Mouse (Mus musculus): ENCODE measurements at regions not wholly inside any gene's neighbourhood (a gene's known extent, or its start where the extent isn't known, plus 50 kb on each side); places are given as distances from the start of the nearest gene placed in this dataset.

DNA sequence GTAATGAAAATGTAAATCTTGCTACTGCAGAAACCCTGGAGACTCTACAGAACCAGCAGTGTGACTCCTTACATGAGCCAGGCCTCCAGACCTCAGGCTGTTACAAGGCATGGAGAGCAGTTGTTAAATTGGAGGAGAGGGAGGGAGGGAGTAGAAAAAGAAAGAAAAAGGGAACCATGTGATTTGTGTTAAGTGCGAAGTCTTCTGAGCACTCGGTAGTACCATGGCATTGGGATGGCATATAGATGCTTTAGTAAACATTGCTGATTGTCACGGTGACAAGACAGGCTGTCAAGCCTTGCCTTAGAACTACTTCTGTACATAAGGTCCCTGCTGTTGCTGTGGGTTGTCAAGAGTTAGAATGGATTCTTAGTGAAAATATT lies 189.6 kb upstream of the Dph6 start:
- no peak overlapping the region for H3K4me2 ChIP-seq (replicated peaks)
- no peak overlapping the region for H3K9ac ChIP-seq (replicated peaks)
- H3K4me1 ChIP-seq, result no peaks in the 10 kb centered on the region
- no peak for ATAC-seq (ENCODE audit: low FRiP score, low read depth)
- 76% methylated on average over 3 of the region's 3 CpGs for WGBS
- H3K4me3 ChIP-seq, result no peak overlapping the region
- no peak overlapping the region for H3K27ac ChIP-seq (replicated peaks)
- H3K9me3 ChIP-seq, result no peaks in the 10 kb centered on the region
- H3K36me3 ChIP-seq, result no peaks in the 10 kb centered on the region
- H3K27me3 ChIP-seq, result no peaks in the 10 kb centered on the region

DNA sequence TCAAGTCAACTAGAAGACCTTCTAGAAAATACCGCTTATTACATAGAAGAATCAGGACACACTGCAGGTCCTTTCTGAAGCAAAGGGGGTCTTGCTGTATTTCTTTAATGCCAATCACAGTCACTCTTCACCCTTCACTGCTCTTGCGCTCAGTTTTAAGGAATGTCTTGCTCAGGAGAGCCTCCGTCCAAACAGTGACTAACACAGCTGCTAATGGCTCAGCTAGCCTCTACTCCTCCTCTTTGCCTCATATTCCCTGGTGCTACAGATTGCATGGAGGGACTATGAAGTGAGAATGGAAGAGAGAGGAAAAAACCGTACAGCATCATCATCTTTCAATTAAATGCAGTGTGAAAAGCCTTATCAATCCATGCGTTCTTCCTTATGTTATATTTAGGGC lies 193.7 kb upstream of the Dph6 start:
- 90% methylated on average over 5 of the region's 5 CpGs for WGBS
- H3K4me2 ChIP-seq (replicated peaks), result no peak overlapping the region
- no peak overlapping the region for H3K27ac ChIP-seq (replicated peaks)
- no peak overlapping the region for H3K9ac ChIP-seq (replicated peaks)
- H3K4me3 ChIP-seq, result no peak overlapping the region
- H3K9me3 ChIP-seq, result no peaks in the 10 kb centered on the region
- no peak for ATAC-seq (ENCODE audit: low FRiP score, low read depth)
- H3K27me3 ChIP-seq, result no peaks in the 10 kb centered on the region
- H3K36me3 ChIP-seq, result no peaks in the 10 kb centered on the region
- H3K4me1 ChIP-seq, result no peaks in the 10 kb centered on the region

DNA sequence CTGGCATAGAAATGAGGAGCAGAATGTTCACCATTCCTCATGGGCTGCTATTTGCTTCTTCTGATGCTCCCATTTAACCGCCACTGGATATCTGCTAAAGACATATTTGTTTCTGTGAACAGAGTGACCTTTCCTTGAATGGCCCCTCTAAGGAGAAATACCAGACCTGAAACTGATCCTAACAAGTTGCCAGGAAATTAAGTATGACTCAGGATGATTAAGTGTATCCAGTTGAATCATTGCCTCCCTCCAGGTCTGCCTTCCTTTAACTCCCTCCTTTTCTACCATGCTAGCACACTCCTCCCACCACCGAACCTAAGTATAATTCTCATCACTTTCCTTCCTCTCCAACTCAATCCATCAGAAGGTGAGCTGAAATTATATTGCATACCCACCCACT lies 194.2 kb upstream of the Dph6 start:
- 92% methylated on average over 2 of the region's 2 CpGs for WGBS
- Histone ChIP-seq H3K9me3 (no peaks in the 10 kb centered on the region), H3K4me3 (no peak overlapping the region), H3K27me3 (no peaks in the 10 kb centered on the region), H3K9ac (replicated peaks) (no peak overlapping the region), H3K4me2 (replicated peaks) (no peak overlapping the region), H3K27ac (replicated peaks) (no peak overlapping the region), H3K4me1 (no peaks in the 10 kb centered on the region), H3K36me3 (no peaks in the 10 kb centered on the region)
- no peak for ATAC-seq (ENCODE audit: low FRiP score, low read depth)

DNA sequence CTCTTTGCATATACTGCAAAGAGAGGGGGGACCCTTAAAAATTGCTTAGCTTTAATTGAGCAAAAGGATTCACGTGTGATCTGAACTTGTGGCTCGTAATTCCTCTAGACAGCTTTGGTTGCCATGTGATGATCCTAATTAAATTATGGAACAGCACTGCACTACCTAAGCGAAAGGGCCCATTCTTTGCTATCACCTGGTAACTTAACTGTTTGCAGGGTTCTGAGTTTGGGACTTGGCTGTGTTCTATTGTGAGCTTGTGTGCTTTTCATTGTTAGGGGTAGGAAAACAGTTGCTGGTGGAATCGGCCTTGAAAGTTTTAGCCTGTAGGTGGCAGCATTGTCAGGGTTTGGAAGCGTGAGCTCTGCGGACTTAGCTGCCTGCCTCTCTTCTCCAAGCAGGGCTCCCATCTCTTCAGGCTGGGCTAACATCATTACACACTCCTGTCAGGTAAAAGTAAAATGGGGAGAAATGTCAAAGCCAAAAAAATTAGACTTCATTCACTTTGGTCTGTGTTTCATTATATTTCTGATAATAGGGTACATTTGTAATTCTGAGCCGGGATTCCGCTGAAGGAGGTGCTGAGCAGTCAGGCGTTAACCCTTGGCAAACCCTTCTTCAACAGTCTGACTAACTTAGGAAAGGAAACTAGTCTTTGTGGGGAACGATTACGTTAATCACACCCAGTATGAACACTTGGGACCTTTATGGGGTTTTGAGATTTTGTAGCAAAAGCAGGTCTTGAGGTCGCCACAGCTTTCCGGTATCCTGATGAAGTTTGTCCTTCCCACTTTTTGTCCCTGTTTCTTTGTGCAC lies 199.2 kb upstream of the Dph6 start:
- Histone ChIP-seq H3K27me3 (no peaks in the 10 kb centered on the region), H3K9ac (replicated peaks) (no peak overlapping the region), H3K4me2 (replicated peaks) (0 out of 2 replicates have a peak overlapping the region, but pooled peaks have one; percentile 5), H3K36me3 (no peaks in the 10 kb centered on the region), H3K4me3 (no peak overlapping the region), H3K27ac (replicated peaks) (no peak overlapping the region), H3K4me1 (no peaks in the 10 kb centered on the region), H3K9me3 (no peaks in the 10 kb centered on the region)
- peak; percentile 93 for ATAC-seq (ENCODE audit: low FRiP score, low read depth)
- WGBS, result 41% methylated on average over 13 of the region's 13 CpGs

DNA sequence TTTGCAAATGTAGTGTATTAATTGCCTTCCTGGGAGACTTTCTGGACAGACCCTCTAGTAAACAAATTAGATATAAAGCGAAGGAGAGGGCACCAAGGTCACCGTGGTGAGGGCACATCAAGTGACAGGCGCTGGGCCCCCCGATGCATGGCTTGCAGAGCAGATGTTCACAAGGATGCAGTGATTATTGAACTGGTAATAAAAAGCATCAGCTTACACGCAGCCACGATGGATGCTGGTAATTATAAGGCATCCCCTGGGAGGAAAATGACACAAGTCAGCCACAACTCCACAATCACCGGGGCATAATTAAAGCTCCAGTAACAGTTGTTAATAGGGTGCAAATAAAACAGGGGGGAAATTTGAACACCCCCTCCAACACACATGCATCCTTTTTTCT lies 217.5 kb upstream of the Dph6 start:
- no peaks in the 10 kb centered on the region for H3K27me3 ChIP-seq
- no peaks in the 10 kb centered on the region for H3K9me3 ChIP-seq
- no peaks in the 10 kb centered on the region for H3K36me3 ChIP-seq
- no peak for ATAC-seq (ENCODE audit: low FRiP score, low read depth)
- no peak overlapping the region for H3K4me2 ChIP-seq (replicated peaks)
- no peak overlapping the region for H3K27ac ChIP-seq (replicated peaks)
- H3K4me3 ChIP-seq, result no peak overlapping the region
- H3K4me1 ChIP-seq, result peaks cover 11% of the 10 kb centered on the region; the same call in 1 of the 2 replicates
- 42% methylated on average over 7 of the region's 7 CpGs for whole genome bisulfite sequencing
- H3K9ac ChIP-seq (replicated peaks), result no peak overlapping the region

DNA sequence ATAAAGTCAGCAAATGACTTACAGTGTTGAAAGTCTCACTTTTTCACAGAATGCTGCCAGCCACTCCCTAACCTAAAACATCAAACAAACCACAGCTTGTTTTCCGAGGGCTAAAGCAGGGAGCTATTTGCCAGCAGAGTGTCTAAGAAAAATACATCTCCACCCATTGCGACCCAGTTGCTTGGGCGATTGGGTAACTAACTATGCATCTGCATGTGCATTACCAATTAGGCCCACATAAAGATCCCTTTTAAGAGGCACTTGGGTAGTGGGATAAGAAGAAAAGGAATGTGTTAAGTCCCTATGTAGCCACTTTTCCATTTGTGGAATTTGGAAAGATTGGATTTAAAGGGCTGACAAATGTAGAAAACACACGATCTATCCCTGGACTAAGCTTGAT lies 218.3 kb upstream of the Dph6 start:
- no peaks in the 10 kb centered on the region for H3K27me3 ChIP-seq
- peaks cover 11% of the 10 kb centered on the region; the same call in 1 of the 2 replicates for H3K4me1 ChIP-seq
- 65% methylated on average over 4 of the region's 4 CpGs for WGBS
- no peak overlapping the region for H3K4me3 ChIP-seq
- H3K9ac ChIP-seq (replicated peaks), result no peak overlapping the region
- H3K27ac ChIP-seq (replicated peaks), result no peak overlapping the region
- H3K36me3 ChIP-seq, result no peaks in the 10 kb centered on the region
- H3K4me2 ChIP-seq (replicated peaks), result no peak overlapping the region
- H3K9me3 ChIP-seq, result no peaks in the 10 kb centered on the region
- no peak for ATAC-seq (ENCODE audit: low FRiP score, low read depth)

DNA sequence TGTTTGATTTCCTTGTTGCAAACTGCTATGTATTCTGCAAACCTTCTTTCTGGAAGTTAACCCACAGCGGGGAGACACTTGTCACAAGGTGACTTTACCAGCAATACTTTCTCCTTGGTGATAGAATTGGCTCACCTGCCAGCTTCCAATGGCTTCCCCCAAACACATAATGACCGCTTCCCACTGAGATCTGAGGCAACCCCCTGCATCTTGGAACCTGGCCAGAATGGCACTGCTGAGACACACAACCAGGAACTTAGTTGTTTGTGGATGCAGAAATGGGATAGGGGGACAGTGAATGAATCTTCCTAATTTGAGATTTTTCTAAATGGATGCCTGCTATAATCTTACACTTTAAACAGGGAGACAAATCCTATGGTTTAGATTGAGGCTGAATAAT lies 224.3 kb upstream of the Dph6 start:
- no peaks in the 10 kb centered on the region for H3K27me3 ChIP-seq
- H3K9me3 ChIP-seq, result no peaks in the 10 kb centered on the region
- 71% methylated on average over 2 of the region's 2 CpGs for WGBS
- ATAC-seq (ENCODE audit: low FRiP score, low read depth), result no peak
- H3K4me1 ChIP-seq, result no peaks in the 10 kb centered on the region
- no peak overlapping the region for H3K27ac ChIP-seq (replicated peaks)
- H3K4me3 ChIP-seq, result no peak overlapping the region
- no peak overlapping the region for H3K9ac ChIP-seq (replicated peaks)
- H3K36me3 ChIP-seq, result no peaks in the 10 kb centered on the region
- H3K4me2 ChIP-seq (replicated peaks), result no peak overlapping the region

DNA sequence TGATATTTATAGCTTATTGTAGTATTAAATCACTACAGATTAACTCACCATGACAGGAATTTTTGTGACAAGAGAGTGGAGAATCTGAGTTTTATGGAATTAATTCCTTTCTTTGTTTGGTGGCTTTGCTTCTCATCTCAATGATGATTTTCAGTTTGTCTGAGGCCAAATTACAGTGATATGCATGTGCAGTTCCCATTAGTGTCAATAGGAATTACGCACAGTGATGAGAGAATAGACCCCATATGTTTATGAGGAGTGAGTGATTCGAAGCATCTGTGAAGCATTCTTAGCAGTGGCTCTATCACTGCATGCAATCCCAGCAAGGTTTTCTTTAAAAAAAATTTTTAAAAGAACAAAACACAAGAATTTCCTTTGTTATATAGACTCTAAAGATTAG lies 225.0 kb upstream of the Dph6 start:
- H3K4me2 ChIP-seq (replicated peaks), result no peak overlapping the region
- no peaks in the 10 kb centered on the region for H3K27me3 ChIP-seq
- no peaks in the 10 kb centered on the region for H3K9me3 ChIP-seq
- ATAC-seq (ENCODE audit: low FRiP score, low read depth), result no peak
- no peak overlapping the region for H3K4me3 ChIP-seq
- 78% methylated on average over 2 of the region's 2 CpGs for WGBS
- H3K36me3 ChIP-seq, result no peaks in the 10 kb centered on the region
- H3K4me1 ChIP-seq, result no peaks in the 10 kb centered on the region
- no peak overlapping the region for H3K27ac ChIP-seq (replicated peaks)
- H3K9ac ChIP-seq (replicated peaks), result no peak overlapping the region

DNA sequence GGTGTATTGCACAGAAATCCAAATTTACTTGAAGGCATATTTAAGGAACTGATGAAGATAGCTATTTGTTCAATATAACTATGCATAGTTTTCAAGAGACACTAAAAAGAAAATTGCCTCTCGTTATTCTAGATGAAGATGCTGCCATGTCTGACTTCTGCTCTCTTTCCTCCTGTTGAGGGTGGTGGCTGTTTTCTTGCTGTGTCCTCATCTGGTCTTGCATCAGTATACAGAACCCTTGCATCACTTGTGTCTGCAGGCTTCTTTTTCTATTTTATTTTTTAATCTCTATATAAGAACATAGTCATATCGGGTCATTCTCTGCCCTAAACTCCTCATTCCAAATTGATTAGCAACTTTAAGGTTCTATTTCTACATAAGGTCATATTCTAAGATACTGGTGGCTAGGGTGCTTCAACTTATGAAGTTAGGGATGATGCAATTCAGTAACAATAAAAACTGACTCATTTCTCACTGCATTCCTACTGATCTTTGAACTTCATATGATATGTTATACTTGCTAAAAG lies 231.0 kb upstream of the Dph6 start:
- Histone ChIP-seq H3K36me3 (no peaks in the 10 kb centered on the region), H3K27ac (replicated peaks) (no peak overlapping the region), H3K4me1 (no peaks in the 10 kb centered on the region), H3K9me3 (no peaks in the 10 kb centered on the region), H3K4me2 (replicated peaks) (no peak overlapping the region), H3K4me3 (no peak overlapping the region), H3K9ac (replicated peaks) (no peak overlapping the region), H3K27me3 (no peaks in the 10 kb centered on the region)
- ATAC-seq (ENCODE audit: low FRiP score, low read depth), result no peak
- 80% methylated on average over 2 of the region's 2 CpGs for WGBS

DNA sequence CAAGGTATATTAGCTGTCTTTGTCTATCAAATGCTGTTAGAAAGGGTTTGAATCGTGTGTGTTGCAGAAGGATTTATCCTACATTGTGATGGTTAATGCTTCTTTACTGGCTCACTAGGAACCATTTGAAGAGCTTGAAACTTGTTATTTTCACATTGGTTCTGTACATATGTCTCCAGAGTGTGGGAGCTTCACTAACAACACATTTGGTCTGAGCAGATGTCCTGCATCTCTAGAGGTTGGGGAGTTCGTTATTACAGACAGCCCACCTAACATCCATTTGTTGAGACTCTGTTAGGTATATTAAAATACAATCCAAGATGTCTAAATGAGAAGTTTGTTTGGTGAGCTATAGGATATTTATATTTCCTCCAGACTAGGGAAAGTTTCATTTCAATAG lies 244.0 kb upstream of the Dph6 start:
- Histone ChIP-seq H3K9ac (replicated peaks) (no peak overlapping the region), H3K27ac (replicated peaks) (no peak overlapping the region), H3K4me3 (no peak overlapping the region), H3K36me3 (no peaks in the 10 kb centered on the region), H3K4me2 (replicated peaks) (no peak overlapping the region), H3K9me3 (no peaks in the 10 kb centered on the region), H3K27me3 (no peaks in the 10 kb centered on the region), H3K4me1 (no peaks in the 10 kb centered on the region)
- 86% methylated on average over 2 of the region's 2 CpGs for WGBS
- ATAC-seq (ENCODE audit: low FRiP score, low read depth), result no peak

DNA sequence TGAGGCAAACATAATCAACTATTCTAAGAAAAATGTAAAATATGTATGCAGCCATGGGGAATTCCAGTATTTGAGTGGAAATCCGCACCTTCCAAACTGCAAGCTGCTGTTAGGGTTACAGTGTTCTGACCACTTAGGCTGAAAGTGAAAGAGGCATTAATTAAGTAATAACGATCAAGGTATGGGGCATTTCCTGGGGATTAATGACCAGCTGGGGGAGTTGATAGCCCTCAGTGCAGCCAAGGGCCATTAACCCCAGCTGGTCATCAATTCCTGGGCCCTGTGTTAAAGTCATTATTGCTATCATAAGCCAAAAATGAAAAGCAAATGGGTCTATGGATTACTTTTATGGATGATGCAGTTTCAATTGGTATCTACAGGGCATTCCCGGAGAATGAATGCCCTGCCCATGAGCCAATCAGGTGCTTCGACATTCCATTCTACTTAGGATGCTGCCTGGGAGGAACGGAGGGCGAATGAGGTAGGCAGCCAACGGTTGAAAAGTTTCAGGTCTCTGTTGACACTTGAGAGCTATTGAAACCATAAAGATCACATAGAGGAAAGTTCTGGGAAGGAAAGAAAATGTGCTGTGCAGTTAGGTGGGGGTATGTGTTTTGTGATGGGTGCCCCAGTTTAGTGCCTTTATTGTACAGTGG lies 257.2 kb upstream of the Dph6 start:
- Histone ChIP-seq H3K9ac (replicated peaks) (no peak overlapping the region), H3K4me3 (no peak overlapping the region), H3K9me3 (no peaks in the 10 kb centered on the region), H3K27me3 (no peaks in the 10 kb centered on the region), H3K4me1 (no peaks in the 10 kb centered on the region), H3K4me2 (replicated peaks) (no peak overlapping the region), H3K27ac (replicated peaks) (no peak overlapping the region), H3K36me3 (no peaks in the 10 kb centered on the region)
- ATAC-seq (ENCODE audit: low FRiP score, low read depth), result no peak
- 67% methylated on average over 7 of the region's 7 CpGs for WGBS

DNA sequence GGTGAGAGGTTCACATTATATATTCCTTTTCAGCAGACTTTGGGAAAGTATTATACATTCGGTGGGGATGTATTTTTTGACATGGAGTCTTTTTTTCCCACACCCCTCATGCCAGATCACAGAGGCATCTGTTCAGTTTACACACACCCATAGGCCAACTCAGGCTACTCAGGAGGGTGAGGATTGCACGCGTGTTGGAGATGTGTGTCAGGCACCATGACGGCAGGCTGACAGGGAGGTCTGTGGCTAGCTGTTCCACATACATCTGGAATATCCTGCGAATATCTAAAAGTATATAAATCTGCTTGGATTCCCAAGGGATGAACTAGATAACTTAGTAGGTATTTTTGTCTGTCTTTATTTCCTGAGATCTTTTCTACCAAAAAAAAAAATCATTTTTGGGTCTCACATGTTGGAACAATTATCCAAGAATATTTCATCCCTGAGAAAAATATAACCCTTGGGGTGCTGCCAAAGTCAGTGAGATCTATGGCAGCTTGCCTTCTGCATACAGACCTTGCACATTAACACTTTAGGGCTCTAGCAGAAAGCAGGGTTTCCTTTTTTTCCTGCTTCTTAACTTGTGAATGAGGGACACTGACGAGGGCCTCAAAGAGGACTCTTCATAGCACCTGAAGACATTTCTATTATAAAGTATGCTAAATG lies 260.4 kb upstream of the Dph6 start:
- Histone ChIP-seq H3K9ac (replicated peaks) (no peak overlapping the region), H3K4me3 (no peak overlapping the region), H3K27me3 (no peaks in the 10 kb centered on the region), H3K4me2 (replicated peaks) (no peak overlapping the region), H3K9me3 (no peaks in the 10 kb centered on the region), H3K27ac (replicated peaks) (no peak overlapping the region), H3K36me3 (no peaks in the 10 kb centered on the region), H3K4me1 (peaks cover 8% of the 10 kb centered on the region; the same call in 1 of the 2 replicates)
- ATAC-seq (ENCODE audit: low FRiP score, low read depth), result no peak
- WGBS, result 90% methylated on average over 6 of the region's 6 CpGs
